Mouse (Mus musculus) E14TG2a.4 (cell line): ENCODE data around the gene Plekhg6.

Experiments
- H3K27me3 ChIP-seq: 2 replicates; pipeline ENCODE4 v1.6.1; 2014; ENCODE audit warnings: low read length, control low read depth; ENCODE audit not compliant: insufficient read depth
- H3K36me3 ChIP-seq: 2 replicates; pipeline ENCODE4 v1.6.1; 2014; ENCODE audit warnings: low read length, control low read depth; ENCODE audit not compliant: insufficient read depth
- H3K4me1 ChIP-seq: replicated peaks from 2 replicates; pipeline ENCODE4 v1.6.1; 2014; ENCODE audit warnings: low read depth, low read length, control low read depth
- H3K4me3 ChIP-seq: replicated peaks from 2 replicates; pipeline ENCODE4 v1.5.1; 2014; ENCODE audit warnings: mild to moderate bottlenecking, low read length
- H3K9me3 ChIP-seq: 2 replicates; pipeline ENCODE4 v1.6.1; 2014; ENCODE audit warnings: low read length, control low read depth
- CTCF ChIP-seq: conservative IDR thresholded peaks from 2 replicates; pipeline ENCODE4 v1.5.1; 2014; ENCODE audit warnings: low read length
- NANOG ChIP-seq: IDR thresholded peaks from 2 replicates; pipeline ENCODE4 v1.6.1; 2014; ENCODE audit warnings: borderline replicate concordance, low read length, mixed read lengths
- POU5F1 ChIP-seq: IDR thresholded peaks from 2 replicates; pipeline ENCODE4 v1.6.1; 2014; ENCODE audit warnings: low read length, borderline replicate concordance

Plekhg6 gene

DNA sequence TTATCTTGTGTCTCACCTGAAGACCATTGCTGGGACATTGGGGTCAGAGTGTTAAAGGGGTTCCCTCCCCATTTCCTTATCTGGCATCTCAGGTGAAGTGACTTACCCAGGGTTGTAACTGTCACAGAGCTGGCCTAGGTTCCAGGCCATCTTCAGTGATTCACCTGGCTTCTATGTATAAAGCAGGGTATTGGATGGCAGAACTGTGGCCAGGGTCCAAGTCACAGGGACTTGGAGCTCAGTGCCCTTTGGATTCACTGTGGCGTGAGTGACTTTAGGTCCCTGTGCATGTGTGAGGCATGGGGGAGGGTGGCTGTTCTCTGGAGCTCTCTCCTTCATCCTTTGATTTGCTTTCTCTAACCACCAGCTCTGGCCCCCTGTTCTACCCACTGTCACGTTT is 34.6 kb downstream of the Plekhg6 start:
- peaks cover 61% of the 10 kb centered on the region for H3K4me1 ChIP-seq
- H3K36me3 ChIP-seq = no peaks in the 10 kb centered on the region
- H3K4me3 ChIP-seq = no peak overlapping the region
- H3K9me3 ChIP-seq = peaks cover 10% of the 10 kb centered on the region
- H3K27me3 ChIP-seq = peaks cover 54% of the 10 kb centered on the region
- no peak for TF ChIP-seq CTCF
- TF ChIP-seq NANOG = no peak
- no peak for TF ChIP-seq POU5F1

GRCm38 (mm10) chr6:125345625-125346024 is 35.0 kb downstream of the Plekhg6 start:
- peaks cover 6% of the 10 kb centered on the region for H3K9me3 ChIP-seq
- H3K4me1 ChIP-seq = peaks cover 64% of the 10 kb centered on the region
- TF ChIP-seq NANOG = no peak
- no peak for TF ChIP-seq CTCF
- TF ChIP-seq POU5F1 = no peak
- no peak overlapping the region for H3K4me3 ChIP-seq
- peaks cover 54% of the 10 kb centered on the region for H3K27me3 ChIP-seq
- H3K36me3 ChIP-seq = no peaks in the 10 kb centered on the region

GRCm38 (mm10) chr6:125344866-125345265 is 35.7 kb downstream of the Plekhg6 start:
- no peak for TF ChIP-seq POU5F1
- no peak for TF ChIP-seq CTCF
- TF ChIP-seq NANOG = no peak
- Histone ChIP-seq H3K4me1 (peaks cover 61% of the 10 kb centered on the region), H3K9me3 (no peaks in the 10 kb centered on the region)

DNA sequence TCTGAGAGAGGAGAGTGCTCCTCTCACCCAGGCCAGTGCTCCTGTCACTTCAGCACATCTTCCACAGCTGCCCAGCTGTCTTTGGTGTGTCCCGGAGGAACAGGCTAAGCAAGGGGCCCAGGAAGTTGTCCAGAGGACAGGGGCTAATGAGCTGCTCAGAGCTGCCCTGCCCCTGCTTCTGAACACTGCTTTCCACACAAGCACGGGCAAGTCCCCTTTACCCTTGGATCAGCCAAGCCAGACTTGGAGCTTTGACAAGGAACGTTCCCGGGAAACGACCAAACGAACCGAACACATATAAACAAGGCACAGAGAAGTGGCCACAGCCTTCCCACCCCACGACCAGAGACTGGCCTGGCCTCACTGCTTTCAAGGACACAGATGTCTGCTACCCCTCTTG is 36.5 kb downstream of the Plekhg6 start:
- no peaks in the 10 kb centered on the region for H3K36me3 ChIP-seq

More at GRCm38 (mm10) chr6:125344866-125345265, 35.7 kb downstream of the Plekhg6 start:
- H3K27me3 ChIP-seq = peaks cover 46% of the 10 kb centered on the region
- H3K36me3 ChIP-seq = no peaks in the 10 kb centered on the region
- no peak overlapping the region for H3K4me3 ChIP-seq

DNA sequence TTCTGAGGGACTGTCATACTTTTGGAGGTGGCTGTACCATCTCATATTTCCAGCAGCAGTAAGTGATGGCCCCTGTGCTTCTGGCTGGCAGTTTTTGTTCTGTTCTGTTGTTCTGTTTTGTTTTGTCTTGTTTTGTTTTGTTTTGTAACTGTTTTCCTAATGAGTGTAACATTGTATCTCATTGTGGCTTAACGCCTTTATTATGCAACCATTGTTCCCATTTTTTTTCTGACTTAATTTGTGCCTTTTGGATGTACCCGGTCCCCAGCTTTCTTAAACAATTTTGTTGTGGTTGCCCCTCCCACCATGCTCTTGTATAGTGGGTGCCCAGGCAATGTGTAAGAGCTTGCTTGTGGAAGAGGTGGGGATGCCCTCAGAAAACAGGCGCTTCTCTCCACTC is 38.4 kb downstream of the Plekhg6 start:
- H3K4me3 ChIP-seq = no peak overlapping the region
- no peaks in the 10 kb centered on the region for H3K9me3 ChIP-seq
- peaks cover 36% of the 10 kb centered on the region for H3K27me3 ChIP-seq
- peaks cover 46% of the 10 kb centered on the region for H3K4me1 ChIP-seq
- no peaks in the 10 kb centered on the region for H3K36me3 ChIP-seq
- TF ChIP-seq CTCF (no peak), POU5F1 (no peak), NANOG (no peak)

More for the DNA sequence above, 36.5 kb downstream of the Plekhg6 start:
- Histone ChIP-seq H3K27me3 (peaks cover 39% of the 10 kb centered on the region), H3K4me3 (peak overlapping the region; percentile 32; the same call in 1 of the 2 replicates), H3K4me1 (peaks cover 53% of the 10 kb centered on the region), H3K9me3 (no peaks in the 10 kb centered on the region)
- no peak for TF ChIP-seq NANOG
- TF ChIP-seq POU5F1 = no peak

GRCm38 (mm10) chr6:125340244-125340643 is 40.3 kb downstream of the Plekhg6 start:
- Histone ChIP-seq H3K27me3 (peaks cover 40% of the 10 kb centered on the region), H3K9me3 (no peaks in the 10 kb centered on the region), H3K36me3 (no peaks in the 10 kb centered on the region), H3K4me1 (peaks cover 38% of the 10 kb centered on the region), H3K4me3 (no peak overlapping the region)
- TF ChIP-seq POU5F1 = no peak

- H3K9me3 ChIP-seq = no peaks in the 10 kb centered on the region
- TF ChIP-seq NANOG = no peak
- TF ChIP-seq POU5F1 = no peak
- TF ChIP-seq CTCF = no peak
- H3K4me1 ChIP-seq = peaks cover 25% of the 10 kb centered on the region
- peaks cover 33% of the 10 kb centered on the region for H3K27me3 ChIP-seq
- no peak overlapping the region for H3K4me3 ChIP-seq
- no peaks in the 10 kb centered on the region for H3K36me3 ChIP-seq
Observed at GRCm38 (mm10) chr6:125338791-125339660, 41.6 kb downstream of the Plekhg6 start.

DNA sequence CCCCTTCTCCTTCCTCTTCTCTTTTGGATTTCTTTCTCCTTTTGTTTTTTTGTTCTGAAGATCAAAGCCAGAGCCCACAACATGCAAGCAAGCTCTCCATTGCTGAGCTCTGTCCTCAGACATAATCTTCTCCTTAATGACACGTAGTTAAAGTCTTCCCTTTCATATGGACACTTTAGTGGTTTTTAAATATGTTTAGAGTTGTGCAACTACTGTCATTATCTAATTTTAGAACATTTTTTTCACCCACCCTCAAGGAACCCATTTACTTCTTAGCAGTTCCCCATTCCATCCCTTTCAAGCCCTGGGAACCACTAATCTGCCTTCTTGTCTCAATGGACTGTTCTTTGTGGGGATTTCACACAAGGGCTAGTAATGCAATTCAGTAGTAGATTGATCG is 46.2 kb downstream of the Plekhg6 start:
- Histone ChIP-seq H3K27me3 (peaks cover 47% of the 10 kb centered on the region), H3K4me1 (peaks cover 16% of the 10 kb centered on the region; the same call in 1 of the 2 replicates), H3K4me3 (no peak overlapping the region), H3K9me3 (no peaks in the 10 kb centered on the region), H3K36me3 (no peaks in the 10 kb centered on the region)
- TF ChIP-seq NANOG (no peak), CTCF (no peak)
